Mouse (Mus musculus) bone marrow, adult 2 months (tissue): Measurements from ENCODE around the gene Apc2.

ENCODE experiments used
- CTCF ChIP-seq: fragments of 200-500 bp; IDR thresholded peaks from 2 replicates; pipeline ENCODE4 v1.5.1; 2011; ENCODE audit warnings: low read length, control low read depth; ENCODE audit not compliant: control insufficient read depth, insufficient read depth
- POLR2A ChIP-seq: fragments of 200-500 bp; IDR thresholded peaks from 2 replicates; pipeline ENCODE4 v1.6.1; 2011; ENCODE audit warnings: low read depth, mild to moderate bottlenecking, control low read depth, low read length, borderline replicate concordance; ENCODE audit not compliant: control insufficient read depth

DNA sequence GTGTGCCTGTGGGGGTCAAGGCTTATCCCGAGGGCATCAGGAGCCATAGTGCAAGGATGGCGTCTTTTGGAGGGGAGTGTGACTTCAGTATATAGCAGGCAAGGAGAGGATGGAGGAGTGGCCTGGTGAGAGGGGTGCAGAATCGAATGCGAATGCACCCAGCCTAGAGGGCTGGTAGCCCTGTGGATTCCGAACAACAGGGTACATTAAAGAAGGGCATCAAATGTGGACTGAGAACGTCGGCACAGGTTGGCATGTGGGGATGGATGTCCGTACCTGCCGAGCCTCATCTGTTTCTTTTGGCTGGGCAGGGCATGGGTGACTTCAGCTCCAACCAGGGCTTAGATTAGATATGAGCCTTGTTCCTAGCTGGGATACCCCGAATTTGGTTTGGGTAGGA is 4.0 kb downstream of the Apc2 start:
- no peak for TF ChIP-seq CTCF
- TF ChIP-seq POLR2A, result no peak
